Mouse (Mus musculus): ENCODE data around the gene Tmco1. TPM values are rescaled to one million over a fixed set of nuclear protein-coding genes. Genes with fewer than 3 reads are reported as not detected.
A peak's percentile ranks its signal among the peaks of the same experiment; 100 is the strongest.

The Tmco1 gene
- polyA plus RNA-seq, 1 experiment from 2014 or later, result 125 TPM

DNA sequence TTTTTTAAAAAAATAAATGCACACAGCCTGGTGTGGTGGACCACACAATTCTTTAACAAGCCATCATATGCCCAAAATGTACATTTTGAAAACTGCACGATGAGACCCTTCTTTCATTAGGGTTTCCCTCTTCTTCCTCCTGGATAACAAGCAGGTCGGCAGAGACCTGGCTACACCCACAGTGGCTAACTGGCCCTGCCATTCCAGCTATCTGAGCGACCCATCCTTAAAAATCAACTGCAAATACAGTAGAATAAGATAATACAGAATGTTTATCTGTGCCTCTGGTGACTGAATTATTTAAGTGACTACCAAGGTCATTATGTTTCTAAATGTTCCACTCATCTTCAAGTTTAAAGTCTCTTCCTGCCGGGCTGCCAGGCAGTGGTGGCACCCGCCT is 25.4 kb upstream of the Tmco1 start:
- peak overlapping the region; percentile 89 for H3K4me2 ChIP-seq (replicated peaks; ENCODE audit: low read depth, low read length)
- no peaks in the 10 kb centered on the region for H3K36me3 ChIP-seq (ENCODE audit: insufficient read depth, low read length)
- no peak overlapping the region for H3K9ac ChIP-seq (replicated peaks; ENCODE audit: low read length)
- peaks cover 21% of the 10 kb centered on the region for H3K4me1 ChIP-seq (ENCODE audit: insufficient read depth, low read length)
- H3K4me3 ChIP-seq (ENCODE audit: low read length), result peak overlapping the region; percentile 91
- WGBS, result 49% methylated on average over 5 of the region's 5 CpGs
- no peak overlapping the region for H3K27ac ChIP-seq (ENCODE audit: low read length)
- no peak for ATAC-seq (ENCODE audit: low FRiP score, low TSS enrichment)
- H3K27me3 ChIP-seq (ENCODE audit: insufficient read depth, low read length), result no peaks in the 10 kb centered on the region
- H3K9me3 ChIP-seq (ENCODE audit: low read length), result no peaks in the 10 kb centered on the region

DNA sequence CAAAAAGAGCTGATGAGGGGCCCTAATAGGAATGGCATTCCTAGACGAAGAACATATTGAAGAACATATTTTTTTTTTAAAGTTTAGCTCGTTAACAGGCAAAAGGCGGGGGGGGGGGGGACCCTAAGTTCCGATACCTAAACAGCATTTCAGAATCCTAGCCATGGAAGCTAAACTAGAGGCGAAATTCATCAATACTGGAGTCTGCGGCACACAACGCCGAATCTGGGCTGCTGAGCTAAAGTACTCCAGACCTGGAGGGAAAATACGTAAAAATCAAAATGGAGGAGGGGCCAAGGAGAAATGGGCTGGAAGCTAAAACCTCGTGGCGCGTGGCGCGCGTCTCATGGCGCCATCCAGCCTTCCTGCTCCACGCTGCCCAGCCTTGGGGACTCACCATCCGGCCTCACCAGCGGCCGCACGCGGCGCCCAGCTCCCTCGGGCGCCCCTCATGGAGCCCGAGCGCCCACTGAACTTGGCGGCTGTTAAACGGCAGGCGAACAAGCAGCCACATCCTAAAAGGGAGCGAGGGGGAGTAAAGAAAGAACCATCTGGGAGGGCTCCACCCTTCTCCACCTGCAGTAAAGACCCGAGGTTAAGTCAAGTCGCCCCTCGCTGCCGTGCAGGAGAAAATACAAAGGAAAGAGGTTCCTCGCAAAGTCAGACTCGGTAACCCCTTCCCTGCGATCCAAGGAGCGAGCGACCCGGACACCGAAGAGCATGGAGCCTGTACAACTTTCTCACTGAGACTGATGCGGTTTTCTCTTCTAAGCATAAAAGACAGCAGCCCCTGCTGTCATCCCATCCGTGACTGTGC is 24.5 kb upstream of the Tmco1 start:
- H3K4me3 ChIP-seq (ENCODE audit: low read length), result peak overlapping the region; percentile 91
- under 1% methylated on average over 44 of the region's 44 CpGs for WGBS

DNA sequence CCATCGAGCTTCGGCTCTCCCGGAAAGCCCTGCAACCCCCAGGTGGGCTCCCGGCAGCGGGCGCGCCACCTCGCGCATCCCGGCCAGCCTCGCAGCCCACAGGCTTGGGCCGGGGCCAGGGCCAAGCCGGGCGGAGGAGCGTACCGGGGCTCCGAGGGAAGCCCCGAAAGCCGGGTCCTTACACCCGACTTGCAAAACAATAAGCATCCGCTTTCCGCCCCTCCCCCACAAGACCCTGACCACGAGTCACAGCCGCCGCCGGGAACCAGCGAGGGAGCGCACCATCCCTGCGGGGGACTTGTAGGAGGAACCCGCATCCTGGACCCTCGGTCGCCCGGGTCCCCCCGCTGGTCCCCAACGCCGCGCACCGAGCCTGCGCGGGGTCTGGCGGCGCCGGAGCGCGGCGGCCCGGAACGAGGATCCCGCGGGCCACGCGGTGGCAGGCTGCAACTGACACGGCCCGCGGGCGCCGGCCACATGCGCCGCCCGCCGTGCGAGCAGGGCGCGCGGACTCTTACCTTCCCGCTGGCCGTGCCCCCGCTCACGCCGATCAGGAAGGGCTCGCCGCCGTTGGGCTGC is 23.8 kb upstream of the Tmco1 start:
- Histone ChIP-seq H3K9me3 (ENCODE audit: low read length) (no peaks in the 10 kb centered on the region), H3K9ac (replicated peaks; ENCODE audit: low read length) (peak overlapping the region; percentile 84), H3K36me3 (ENCODE audit: insufficient read depth, low read length) (no peaks in the 10 kb centered on the region), H3K4me2 (replicated peaks; ENCODE audit: low read depth, low read length) (peak overlapping the region; percentile 89), H3K27ac (ENCODE audit: low read length) (peak overlapping the region; percentile 96), H3K4me1 (ENCODE audit: insufficient read depth, low read length) (peaks cover 26% of the 10 kb centered on the region), H3K27me3 (ENCODE audit: insufficient read depth, low read length) (no peaks in the 10 kb centered on the region), H3K4me3 (ENCODE audit: low read length) (peak overlapping the region; percentile 91)
- under 1% methylated on average over 73 of the region's 73 CpGs for WGBS
- ATAC-seq (ENCODE audit: low FRiP score, low TSS enrichment), result peak; percentile 22

More for the DNA sequence above, 24.5 kb upstream of the Tmco1 start:
- Histone ChIP-seq H3K4me2 (replicated peaks; ENCODE audit: low read depth, low read length) (peak overlapping the region; percentile 89), H3K9ac (replicated peaks; ENCODE audit: low read length) (peak overlapping the region; percentile 84), H3K36me3 (ENCODE audit: insufficient read depth, low read length) (no peaks in the 10 kb centered on the region), H3K9me3 (ENCODE audit: low read length) (no peaks in the 10 kb centered on the region), H3K27ac (ENCODE audit: low read length) (peak overlapping the region; percentile 96), H3K4me1 (ENCODE audit: insufficient read depth, low read length) (peaks cover 23% of the 10 kb centered on the region), H3K27me3 (ENCODE audit: insufficient read depth, low read length) (no peaks in the 10 kb centered on the region)
- peak; percentile 39 for ATAC-seq (ENCODE audit: low FRiP score, low TSS enrichment)

DNA sequence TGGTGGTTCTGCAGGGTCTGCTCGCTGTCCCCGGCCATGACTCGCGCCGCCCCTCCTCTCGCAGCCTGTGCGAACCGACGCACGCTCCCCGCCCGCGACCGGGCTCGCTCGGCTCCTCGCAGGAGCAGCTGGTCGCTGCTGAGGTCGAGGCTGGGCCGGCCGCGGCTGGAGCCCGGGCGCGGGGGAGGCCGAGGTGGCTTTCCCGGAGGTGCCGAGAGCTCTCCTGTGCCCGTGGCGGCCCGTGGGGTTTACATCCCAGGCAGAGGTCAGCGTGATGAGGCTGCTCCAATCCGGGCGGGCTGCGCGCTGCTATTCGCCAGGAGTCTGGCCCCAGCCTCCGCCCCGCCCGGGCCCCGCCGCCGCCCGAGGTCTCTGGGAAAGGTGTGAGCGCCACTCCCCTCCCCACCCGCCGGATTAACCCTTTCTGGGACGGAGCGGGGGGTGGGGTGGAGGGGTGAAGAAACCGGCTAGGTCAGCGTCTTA is 23.3 kb upstream of the Tmco1 start:
- H3K4me2 ChIP-seq (replicated peaks; ENCODE audit: low read depth, low read length), result peak overlapping the region; percentile 89
- peaks cover 31% of the 10 kb centered on the region for H3K4me1 ChIP-seq (ENCODE audit: insufficient read depth, low read length)
- peak overlapping the region; percentile 91 for H3K4me3 ChIP-seq (ENCODE audit: low read length)
- H3K27ac ChIP-seq (ENCODE audit: low read length), result peak overlapping the region; percentile 96
- no peaks in the 10 kb centered on the region for H3K9me3 ChIP-seq (ENCODE audit: low read length)
- WGBS, result 1% methylated on average over 51 of the region's 51 CpGs
- H3K9ac ChIP-seq (replicated peaks; ENCODE audit: low read length), result peak overlapping the region; percentile 84
- H3K36me3 ChIP-seq (ENCODE audit: insufficient read depth, low read length), result no peaks in the 10 kb centered on the region
- ATAC-seq (ENCODE audit: low FRiP score, low TSS enrichment), result peak; percentile 93
- H3K27me3 ChIP-seq (ENCODE audit: insufficient read depth, low read length), result no peaks in the 10 kb centered on the region

DNA sequence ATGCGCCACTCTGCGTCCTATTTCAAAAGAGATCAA is 23.0 kb upstream of the Tmco1 start, which contains the start of gene Uck2:
Uck2 (minus strand) TSS at position 1 of the 36 bp plus-strand sequence.
- H3K36me3 ChIP-seq (ENCODE audit: insufficient read depth, low read length), result no peaks in the 10 kb centered on the region
- H3K27me3 ChIP-seq (ENCODE audit: insufficient read depth, low read length), result no peaks in the 10 kb centered on the region
- peak within 1 kb of the TSS; percentile 91 for H3K4me3 ChIP-seq (ENCODE audit: low read length)
- peak within 1 kb of the TSS; percentile 89 for H3K4me2 ChIP-seq (replicated peaks; ENCODE audit: low read depth, low read length)
- WGBS, result 0% methylated on average over 2 of the region's 2 CpGs
- H3K9me3 ChIP-seq (ENCODE audit: low read length), result no peaks in the 10 kb centered on the region
- H3K27ac ChIP-seq (ENCODE audit: low read length), result peak within 1 kb of the TSS; percentile 96
- no peak for ATAC-seq (ENCODE audit: low FRiP score, low TSS enrichment)
- peak within 1 kb of the TSS; percentile 84 for H3K9ac ChIP-seq (replicated peaks; ENCODE audit: low read length)
- peaks cover 33% of the 10 kb centered on the region for H3K4me1 ChIP-seq (ENCODE audit: insufficient read depth, low read length)

- Histone ChIP-seq H3K27me3 (ENCODE audit: insufficient read depth, low read length) (no peaks in the 10 kb centered on the region), H3K9me3 (ENCODE audit: low read length) (no peaks in the 10 kb centered on the region), H3K36me3 (ENCODE audit: insufficient read depth, low read length) (no peaks in the 10 kb centered on the region), H3K4me3 (ENCODE audit: low read length) (peak overlapping the region; percentile 91), H3K4me1 (ENCODE audit: insufficient read depth, low read length) (peaks cover 35% of the 10 kb centered on the region), H3K9ac (replicated peaks; ENCODE audit: low read length) (peak overlapping the region; percentile 84), H3K4me2 (replicated peaks; ENCODE audit: low read depth, low read length) (peak overlapping the region; percentile 89), H3K27ac (ENCODE audit: low read length) (peak overlapping the region; percentile 96)
- ATAC-seq (ENCODE audit: low FRiP score, low TSS enrichment), result no peak
- WGBS, result under 1% methylated on average over 8 of the region's 8 CpGs
Observed at GRCm38 (mm10) chr1:167285356-167285755, 22.8 kb upstream of the Tmco1 start.

- WGBS, result 83% methylated on average over 5 of the region's 5 CpGs
- H3K9ac ChIP-seq (replicated peaks; ENCODE audit: low read length), result no peak overlapping the region
- H3K4me3 ChIP-seq (ENCODE audit: low read length), result no peak overlapping the region
- no peak overlapping the region for H3K4me2 ChIP-seq (replicated peaks; ENCODE audit: low read depth, low read length)
- ATAC-seq (ENCODE audit: low FRiP score, low TSS enrichment), result no peak
- H3K9me3 ChIP-seq (ENCODE audit: low read length), result no peaks in the 10 kb centered on the region
- no peak overlapping the region for H3K27ac ChIP-seq (ENCODE audit: low read length)
- H3K36me3 ChIP-seq (ENCODE audit: insufficient read depth, low read length), result no peaks in the 10 kb centered on the region
- H3K4me1 ChIP-seq (ENCODE audit: insufficient read depth, low read length), result peaks cover 33% of the 10 kb centered on the region
- no peaks in the 10 kb centered on the region for H3K27me3 ChIP-seq (ENCODE audit: insufficient read depth, low read length)
Observed at GRCm38 (mm10) chr1:167287156-167287555, 21.0 kb upstream of the Tmco1 start.

GRCm38 (mm10) chr1:167288665-167289538 is 19.3 kb upstream of the Tmco1 start:
- no peaks in the 10 kb centered on the region for H3K9me3 ChIP-seq (ENCODE audit: low read length)
- WGBS, result 47% methylated on average over 11 of the region's 11 CpGs
- no peak for ATAC-seq (ENCODE audit: low FRiP score, low TSS enrichment)
- H3K4me1 ChIP-seq (ENCODE audit: insufficient read depth, low read length), result peaks cover 27% of the 10 kb centered on the region
- H3K27ac ChIP-seq (ENCODE audit: low read length), result no peak overlapping the region
- no peaks in the 10 kb centered on the region for H3K36me3 ChIP-seq (ENCODE audit: insufficient read depth, low read length)
- H3K4me3 ChIP-seq (ENCODE audit: low read length), result no peak overlapping the region
- H3K4me2 ChIP-seq (replicated peaks; ENCODE audit: low read depth, low read length), result no peak overlapping the region
- H3K27me3 ChIP-seq (ENCODE audit: insufficient read depth, low read length), result no peaks in the 10 kb centered on the region
- no peak overlapping the region for H3K9ac ChIP-seq (replicated peaks; ENCODE audit: low read length)

GRCm38 (mm10) chr1:167289567-167290262 is 18.5 kb upstream of the Tmco1 start:
- Histone ChIP-seq H3K9me3 (ENCODE audit: low read length) (no peaks in the 10 kb centered on the region), H3K4me3 (ENCODE audit: low read length) (no peak overlapping the region), H3K27ac (ENCODE audit: low read length) (no peak overlapping the region), H3K4me2 (replicated peaks; ENCODE audit: low read depth, low read length) (no peak overlapping the region), H3K4me1 (ENCODE audit: insufficient read depth, low read length) (peaks cover 30% of the 10 kb centered on the region), H3K36me3 (ENCODE audit: insufficient read depth, low read length) (no peaks in the 10 kb centered on the region), H3K27me3 (ENCODE audit: insufficient read depth, low read length) (no peaks in the 10 kb centered on the region), H3K9ac (replicated peaks; ENCODE audit: low read length) (no peak overlapping the region; the same call in 1 of the 2 replicates)
- ATAC-seq (ENCODE audit: low FRiP score, low TSS enrichment), result peak; percentile 64; the same call in 1 of the 2 replicates
- 6% methylated on average over 11 of the region's 11 CpGs for WGBS
